Mouse (Mus musculus): ENCODE measurements around the gene Zp2. TPM values are rescaled to one million over a fixed set of nuclear protein-coding genes. Genes with fewer than 3 reads are reported as not detected.

The Zp2 gene
- polyA plus RNA-seq, 1 experiment from 2014 or later: not detected

DNA sequence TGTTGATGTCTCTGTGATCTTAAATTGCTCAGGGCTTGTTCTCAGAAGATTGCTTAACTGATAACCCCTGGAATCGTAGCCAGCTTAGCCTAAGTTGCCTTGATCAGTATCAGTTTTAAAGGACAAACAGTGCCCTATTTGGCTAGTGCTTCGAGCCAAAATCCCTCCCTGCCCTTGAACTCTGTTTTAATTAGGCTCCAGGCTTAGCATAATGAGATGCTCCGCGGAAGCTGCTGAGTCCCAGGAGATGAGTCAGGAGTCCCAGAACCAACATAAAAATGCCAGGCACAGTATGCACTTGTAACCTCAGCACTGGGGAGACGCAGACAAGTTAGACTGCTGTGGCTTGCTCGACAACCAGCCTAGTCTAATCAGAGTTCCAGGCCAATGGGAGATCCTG lies 27.6 kb downstream of the Zp2 start:
- Histone ChIP-seq H3K9me3 (ENCODE audit: control insufficient read depth, low read length) (no peaks in the 10 kb centered on the region), H3K4me2 (ENCODE audit: low read length) (no peak overlapping the region), H3K36me3 (ENCODE audit: control insufficient read depth, insufficient read depth, low read length) (no peaks in the 10 kb centered on the region), H3K27ac (ENCODE audit: low read depth, low read length) (no peak overlapping the region), H3K9ac (ENCODE audit: low read depth, low read length) (no peak overlapping the region), H3K4me1 (ENCODE audit: control insufficient read depth, insufficient read depth, low read depth, low read length) (no peaks in the 10 kb centered on the region), H3K27me3 (replicated peaks; ENCODE audit: control insufficient read depth, insufficient read depth, low read length) (no peaks in the 10 kb centered on the region), H3K4me3 (ENCODE audit: low read length) (no peak overlapping the region)
- no peak for ATAC-seq
- 35% methylated on average over 6 of the region's 6 CpGs for WGBS

DNA sequence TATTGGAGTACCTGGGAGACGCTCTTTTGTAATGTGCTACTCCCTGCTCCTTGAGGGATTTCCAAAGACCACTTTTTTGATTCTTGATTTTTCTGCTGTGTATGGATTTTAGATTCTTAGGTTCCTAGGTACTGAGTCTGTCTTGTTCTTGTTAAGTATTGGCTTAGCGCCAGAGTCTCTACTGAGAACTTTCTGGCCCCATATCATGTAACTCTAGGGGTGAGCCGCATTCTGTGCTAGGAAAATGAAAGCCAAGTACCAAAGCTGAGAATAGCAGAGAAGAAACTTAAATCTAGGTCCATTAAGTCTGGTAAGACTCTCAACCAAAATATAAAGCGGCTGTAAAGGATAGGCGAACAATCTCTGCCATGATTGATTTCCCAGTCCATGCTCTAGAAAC lies 28.1 kb downstream of the Zp2 start:
- Histone ChIP-seq H3K4me1 (ENCODE audit: control insufficient read depth, insufficient read depth, low read depth, low read length) (no peaks in the 10 kb centered on the region), H3K27me3 (replicated peaks; ENCODE audit: control insufficient read depth, insufficient read depth, low read length) (no peaks in the 10 kb centered on the region), H3K36me3 (ENCODE audit: control insufficient read depth, insufficient read depth, low read length) (no peaks in the 10 kb centered on the region), H3K27ac (ENCODE audit: low read depth, low read length) (no peak overlapping the region), H3K9me3 (ENCODE audit: control insufficient read depth, low read length) (no peaks in the 10 kb centered on the region), H3K9ac (ENCODE audit: low read depth, low read length) (no peak overlapping the region), H3K4me3 (ENCODE audit: low read length) (no peak overlapping the region), H3K4me2 (ENCODE audit: low read length) (no peak overlapping the region)
- ATAC-seq: no peak
- 92% methylated on average over 5 of the region's 5 CpGs for WGBS

DNA sequence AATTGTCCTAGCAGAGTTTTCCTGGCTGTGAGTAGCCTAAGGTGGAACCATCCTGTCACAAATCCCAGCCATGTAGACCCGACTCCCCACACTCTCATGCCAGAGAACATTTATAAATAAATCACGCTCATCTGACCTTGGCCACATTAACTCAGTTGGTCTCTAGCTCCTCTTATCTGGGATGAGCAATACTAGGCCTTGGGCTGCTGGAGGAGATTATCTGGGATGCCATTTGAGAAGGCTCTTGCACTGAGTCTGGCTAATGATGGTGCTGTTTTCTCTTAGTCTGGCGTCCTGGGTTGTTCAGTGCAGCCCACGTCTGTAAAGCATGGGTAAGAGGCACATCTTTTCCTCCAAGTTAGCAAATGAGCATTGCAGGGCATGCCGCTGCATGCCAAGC lies 35.4 kb downstream of the Zp2 start:
- no peak overlapping the region for H3K27ac ChIP-seq (ENCODE audit: low read depth, low read length)

DNA sequence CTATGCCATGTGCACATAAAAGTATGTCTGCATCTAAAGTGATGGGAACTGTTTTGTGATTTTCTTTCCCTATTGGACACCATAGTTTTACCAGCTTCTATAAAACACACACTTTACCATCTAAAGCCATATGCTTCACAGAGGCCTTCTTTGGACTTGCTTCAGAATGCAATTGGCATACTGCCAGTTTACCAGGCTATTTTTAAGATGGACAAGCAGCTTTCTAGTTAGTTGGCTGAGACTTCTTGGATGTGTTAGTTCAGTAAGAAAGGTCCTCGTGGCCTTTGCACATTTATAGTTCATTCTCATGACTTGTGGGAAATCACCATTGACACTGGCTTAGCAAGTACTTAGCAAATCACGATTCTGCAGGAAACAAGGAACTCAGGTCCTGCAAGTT lies 38.7 kb downstream of the Zp2 start:
- Histone ChIP-seq H3K4me2 (ENCODE audit: low read length) (no peak overlapping the region), H3K9me3 (ENCODE audit: control insufficient read depth, low read length) (no peaks in the 10 kb centered on the region), H3K27me3 (replicated peaks; ENCODE audit: control insufficient read depth, insufficient read depth, low read length) (no peaks in the 10 kb centered on the region), H3K9ac (ENCODE audit: low read depth, low read length) (no peak overlapping the region), H3K4me1 (ENCODE audit: control insufficient read depth, insufficient read depth, low read depth, low read length) (no peaks in the 10 kb centered on the region; the same call in 1 of the 2 replicates), H3K36me3 (ENCODE audit: control insufficient read depth, insufficient read depth, low read length) (no peaks in the 10 kb centered on the region; the same call in 1 of the 2 replicates), H3K27ac (ENCODE audit: low read depth, low read length) (no peak overlapping the region), H3K4me3 (ENCODE audit: low read length) (no peak overlapping the region)
- 56% methylated on average over 2 of the region's 2 CpGs for WGBS
- ATAC-seq: no peak

More for the DNA sequence above, 35.4 kb downstream of the Zp2 start:
- Histone ChIP-seq H3K36me3 (ENCODE audit: control insufficient read depth, insufficient read depth, low read length) (no peaks in the 10 kb centered on the region; the same call in 1 of the 2 replicates), H3K4me2 (ENCODE audit: low read length) (no peak overlapping the region), H3K9me3 (ENCODE audit: control insufficient read depth, low read length) (no peaks in the 10 kb centered on the region), H3K27me3 (replicated peaks; ENCODE audit: control insufficient read depth, insufficient read depth, low read length) (no peaks in the 10 kb centered on the region), H3K9ac (ENCODE audit: low read depth, low read length) (no peak overlapping the region), H3K4me3 (ENCODE audit: low read length) (no peak overlapping the region), H3K4me1 (ENCODE audit: control insufficient read depth, insufficient read depth, low read depth, low read length) (no peaks in the 10 kb centered on the region)
- ATAC-seq: no peak
- 87% methylated on average over 5 of the region's 5 CpGs for WGBS

DNA sequence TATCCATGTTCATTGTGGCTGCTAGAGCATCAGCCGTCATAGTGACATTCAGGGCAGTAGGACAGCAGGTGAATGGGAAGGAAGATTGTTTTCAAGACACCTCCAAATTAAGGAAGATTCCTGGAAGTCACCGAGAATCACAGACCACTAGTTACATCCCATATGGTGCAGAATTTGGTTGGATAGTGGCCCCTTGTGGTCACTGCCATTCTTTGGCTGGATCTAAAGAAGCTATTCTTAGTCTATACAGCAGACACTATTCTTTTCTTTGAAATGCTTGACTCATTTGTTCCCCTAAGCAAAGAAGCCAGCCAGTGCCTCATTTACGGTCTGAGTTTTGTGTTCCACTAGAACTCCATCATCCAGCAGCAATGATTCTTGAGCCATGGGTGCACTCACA lies 40.1 kb downstream of the Zp2 start:
- Histone ChIP-seq H3K4me2 (ENCODE audit: low read length) (no peak overlapping the region), H3K36me3 (ENCODE audit: control insufficient read depth, insufficient read depth, low read length) (no peaks in the 10 kb centered on the region; the same call in 1 of the 2 replicates), H3K27ac (ENCODE audit: low read depth, low read length) (no peak overlapping the region), H3K4me1 (ENCODE audit: control insufficient read depth, insufficient read depth, low read depth, low read length) (no peaks in the 10 kb centered on the region; the same call in 1 of the 2 replicates), H3K9me3 (ENCODE audit: control insufficient read depth, low read length) (no peaks in the 10 kb centered on the region), H3K27me3 (replicated peaks; ENCODE audit: control insufficient read depth, insufficient read depth, low read length) (no peaks in the 10 kb centered on the region), H3K9ac (ENCODE audit: low read depth, low read length) (no peak overlapping the region), H3K4me3 (ENCODE audit: low read length) (no peak overlapping the region)
- WGBS: 39% methylated on average over 3 of the region's 3 CpGs
- ATAC-seq: no peak

DNA sequence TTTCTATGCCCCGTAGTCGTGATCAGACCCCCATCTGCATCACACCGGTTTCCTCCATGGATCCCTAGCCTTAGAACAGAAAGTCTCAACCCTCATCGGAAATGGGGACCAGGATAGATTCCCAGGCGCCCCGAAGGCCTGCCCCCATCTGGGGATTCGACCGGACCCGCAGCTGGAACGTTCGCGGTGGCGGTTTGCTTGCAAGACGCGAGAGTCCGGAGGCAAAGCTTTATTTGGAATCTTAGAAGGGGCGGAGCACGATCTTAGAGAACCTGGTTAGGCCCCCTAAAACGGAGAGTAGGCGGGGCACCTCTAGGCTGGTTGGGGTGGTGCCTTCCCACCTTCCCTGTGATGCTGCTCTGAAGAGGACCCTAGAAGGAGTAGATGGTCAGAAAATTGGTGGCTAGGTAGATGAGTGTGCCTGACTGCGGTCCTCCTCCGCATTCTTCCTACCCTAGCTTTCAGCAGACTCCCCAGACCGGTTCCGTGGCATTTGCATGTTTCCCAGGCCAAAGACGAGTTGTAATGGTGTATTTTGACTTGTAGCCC lies 42.0 kb downstream of the Zp2 start:
- Histone ChIP-seq H3K9ac (ENCODE audit: low read depth, low read length) (peak overlapping the region; percentile 71), H3K9me3 (ENCODE audit: control insufficient read depth, low read length) (no peaks in the 10 kb centered on the region), H3K27me3 (replicated peaks; ENCODE audit: control insufficient read depth, insufficient read depth, low read length) (no peaks in the 10 kb centered on the region), H3K4me3 (ENCODE audit: low read length) (peak overlapping the region; percentile 66), H3K27ac (ENCODE audit: low read depth, low read length) (no peak overlapping the region), H3K4me2 (ENCODE audit: low read length) (peak overlapping the region; percentile 93), H3K4me1 (ENCODE audit: control insufficient read depth, insufficient read depth, low read depth, low read length) (no peaks in the 10 kb centered on the region; the same call in 1 of the 2 replicates), H3K36me3 (ENCODE audit: control insufficient read depth, insufficient read depth, low read length) (no peaks in the 10 kb centered on the region; the same call in 1 of the 2 replicates)
- ATAC-seq: peak; percentile 60
- 2% methylated on average over 25 of the region's 25 CpGs for WGBS

DNA sequence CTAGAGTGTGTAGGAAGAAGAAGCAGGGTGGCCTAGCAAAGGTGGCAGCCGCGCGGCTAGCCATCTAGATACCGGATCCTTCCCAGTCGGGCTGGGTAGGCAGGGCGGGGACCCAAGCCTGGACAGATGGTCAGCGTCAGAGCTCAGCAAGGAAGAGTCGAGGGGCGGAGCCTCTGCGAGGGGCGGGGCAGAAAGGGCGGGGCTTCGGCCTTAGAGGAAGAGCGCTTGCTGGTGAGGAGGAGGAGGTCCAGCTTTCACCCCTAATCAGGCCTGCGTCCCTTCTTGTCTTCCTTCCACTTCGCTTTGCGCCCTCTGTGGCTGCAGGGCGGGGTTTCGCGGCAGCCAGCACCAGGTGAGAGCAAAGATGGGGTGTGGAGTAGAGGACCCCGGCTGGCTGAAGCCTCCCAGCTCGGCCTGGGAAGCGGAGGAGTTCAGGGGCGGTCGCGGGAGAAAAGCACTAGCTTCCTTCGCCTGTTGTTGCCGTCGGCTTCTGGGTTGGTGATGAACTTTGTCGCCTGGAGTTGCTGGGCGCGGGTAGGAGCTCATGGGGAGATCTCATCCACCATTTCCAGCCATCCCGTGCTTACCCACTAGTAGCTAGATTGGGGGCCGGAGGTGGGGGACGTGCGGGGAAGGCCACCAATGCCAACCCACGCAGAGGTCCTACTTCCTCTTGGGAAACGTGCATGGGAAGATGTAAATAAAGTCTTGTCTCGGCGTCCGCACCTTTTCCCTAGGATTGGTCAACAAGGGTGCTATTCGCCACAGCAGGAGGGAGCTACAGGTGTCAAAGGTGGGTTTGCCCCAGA lies 42.7 kb downstream of the Zp2 start, which contains the start of gene Tmem159:
TSS of gene Tmem159 (plus strand) at position 190 of the 809 bp plus-strand sequence.
- peak within 1 kb of the TSS; percentile 66 for H3K4me3 ChIP-seq (ENCODE audit: low read length)

DNA sequence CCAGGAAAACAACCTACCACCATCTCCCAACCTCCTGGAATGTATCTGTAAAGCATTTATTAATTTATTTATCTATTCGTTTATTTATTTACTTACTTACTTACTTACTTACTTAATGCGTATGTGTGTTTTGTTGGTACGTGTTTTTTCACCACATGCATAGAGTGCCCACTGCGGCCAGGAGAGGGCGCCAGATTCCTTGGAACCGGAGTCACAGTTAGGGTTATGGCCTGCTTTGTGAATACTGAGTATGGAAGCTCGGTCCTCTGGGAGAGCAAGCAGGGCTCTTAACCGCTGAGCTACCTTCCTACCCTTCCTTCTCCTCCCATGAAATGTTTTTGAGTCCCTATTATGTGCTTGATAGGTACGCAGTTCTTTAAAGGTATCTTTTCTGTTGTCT lies 46.7 kb downstream of the Zp2 start:
- Histone ChIP-seq H3K36me3 (ENCODE audit: control insufficient read depth, insufficient read depth, low read length) (no peaks in the 10 kb centered on the region), H3K4me1 (ENCODE audit: control insufficient read depth, insufficient read depth, low read depth, low read length) (no peaks in the 10 kb centered on the region; the same call in 1 of the 2 replicates), H3K4me2 (ENCODE audit: low read length) (no peak overlapping the region), H3K4me3 (ENCODE audit: low read length) (no peak overlapping the region), H3K27me3 (replicated peaks; ENCODE audit: control insufficient read depth, insufficient read depth, low read length) (no peaks in the 10 kb centered on the region), H3K9ac (ENCODE audit: low read depth, low read length) (no peak overlapping the region), H3K27ac (ENCODE audit: low read depth, low read length) (no peak overlapping the region), H3K9me3 (ENCODE audit: control insufficient read depth, low read length) (no peaks in the 10 kb centered on the region)
- 23% methylated on average over 9 of the region's 9 CpGs for WGBS
- no peak for ATAC-seq

More for the DNA sequence above, 42.7 kb downstream of the Zp2 start, which contains the start of gene Tmem159:
- ATAC-seq: peak; percentile 92
- Histone ChIP-seq H3K4me2 (ENCODE audit: low read length) (peak within 1 kb of the TSS; percentile 93), H3K27ac (ENCODE audit: low read depth, low read length) (no peak within 1 kb of the TSS), H3K9me3 (ENCODE audit: control insufficient read depth, low read length) (no peaks in the 10 kb centered on the region), H3K4me1 (ENCODE audit: control insufficient read depth, insufficient read depth, low read depth, low read length) (no peaks in the 10 kb centered on the region; the same call in 1 of the 2 replicates), H3K9ac (ENCODE audit: low read depth, low read length) (peak within 1 kb of the TSS; percentile 71), H3K36me3 (ENCODE audit: control insufficient read depth, insufficient read depth, low read length) (no peaks in the 10 kb centered on the region; the same call in 1 of the 2 replicates), H3K27me3 (replicated peaks; ENCODE audit: control insufficient read depth, insufficient read depth, low read length) (no peaks in the 10 kb centered on the region)
- WGBS: 1% methylated on average over 42 of the region's 42 CpGs

DNA sequence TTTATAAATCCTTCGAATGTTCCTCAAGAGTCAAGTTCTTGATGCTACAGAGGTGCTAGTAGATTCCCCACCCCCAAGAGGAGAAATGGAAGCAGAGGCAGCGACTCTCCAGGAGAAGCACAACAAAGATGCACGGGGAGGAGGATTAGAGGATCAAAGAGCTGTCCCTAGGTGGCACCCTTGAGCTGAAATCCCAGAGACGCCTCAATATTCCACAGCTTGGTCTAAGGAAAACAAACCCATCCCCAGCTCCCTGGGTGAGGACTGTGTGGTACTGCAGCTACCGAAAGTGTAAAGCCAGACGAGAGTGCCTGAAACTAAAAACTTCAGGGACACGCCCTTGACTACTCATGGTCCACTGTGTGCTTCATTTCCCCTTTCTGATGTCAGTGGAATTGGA lies 47.2 kb downstream of the Zp2 start:
- no peaks in the 10 kb centered on the region for H3K9me3 ChIP-seq (ENCODE audit: control insufficient read depth, low read length)
- no peaks in the 10 kb centered on the region for H3K36me3 ChIP-seq (ENCODE audit: control insufficient read depth, insufficient read depth, low read length)
- H3K4me2 ChIP-seq (ENCODE audit: low read length): no peak overlapping the region
- H3K4me3 ChIP-seq (ENCODE audit: low read length): no peak overlapping the region
- no peak overlapping the region for H3K9ac ChIP-seq (ENCODE audit: low read depth, low read length)
- no peaks in the 10 kb centered on the region; the same call in 1 of the 2 replicates for H3K4me1 ChIP-seq (ENCODE audit: control insufficient read depth, insufficient read depth, low read depth, low read length)
- H3K27me3 ChIP-seq (replicated peaks; ENCODE audit: control insufficient read depth, insufficient read depth, low read length): no peaks in the 10 kb centered on the region
- ATAC-seq: peak; percentile 38; the same call in 1 of the 2 replicates
- WGBS: 8% methylated on average over 7 of the region's 7 CpGs
- no peak overlapping the region for H3K27ac ChIP-seq (ENCODE audit: low read depth, low read length)

Measured in hindbrain, embryonic 16.5 days (tissue).